Mouse (Mus musculus) R1 (cell line): ENCODE measurements around the gene Zfp385c.
A peak's percentile ranks its signal among the peaks of the same experiment; 100 is the strongest.

Experiments used
- DNase-seq: peaks from one replicate; pipeline ENCODE4 v3.0.0-alpha.2; 2018; ENCODE audit warnings: low read depth, low spot score

The Zfp385c gene

GRCm38 (mm10) chr11:100692164-100692616 is at the start of gene Zfp385c:
Gene Zfp385c (minus strand): TSS chr11:100692455.
- DNase-seq = peak; percentile 55

DNA sequence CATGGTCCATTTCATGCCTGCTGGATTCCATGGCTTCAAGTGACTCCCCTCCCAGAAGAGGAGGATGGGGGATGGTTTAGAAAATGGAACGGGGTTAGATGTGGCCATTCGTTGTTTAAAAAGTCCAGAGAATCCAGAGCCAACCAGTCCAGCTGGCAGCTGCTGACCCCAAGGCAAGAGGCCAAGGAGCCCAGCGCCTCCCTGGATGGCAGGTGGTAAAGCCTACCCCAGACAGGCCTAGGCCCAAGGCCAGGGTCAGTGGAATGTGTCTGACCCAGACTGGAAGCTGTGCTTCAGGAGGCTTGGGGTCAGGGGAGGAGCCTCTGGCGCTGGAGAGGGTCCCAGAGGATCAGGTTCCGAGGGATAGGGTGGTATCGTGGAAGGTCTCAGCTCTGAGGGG is 49.1 kb upstream of the Zfp385c start:
- DNase-seq = no peak

- DNase-seq = no peak
Observed at GRCm38 (mm10) chr11:100738749-100739148, 46.5 kb upstream of the Zfp385c start.

- peak; percentile 100 for DNase-seq
Observed at GRCm38 (mm10) chr11:100738066-100738604, 45.9 kb upstream of the Zfp385c start, which contains the start of gene Rab5c. Gene Rab5c (minus strand): TSS chr11:100738215.

- no peak for DNase-seq
Observed at GRCm38 (mm10) chr11:100737105-100737733, 45.0 kb upstream of the Zfp385c start.

DNA sequence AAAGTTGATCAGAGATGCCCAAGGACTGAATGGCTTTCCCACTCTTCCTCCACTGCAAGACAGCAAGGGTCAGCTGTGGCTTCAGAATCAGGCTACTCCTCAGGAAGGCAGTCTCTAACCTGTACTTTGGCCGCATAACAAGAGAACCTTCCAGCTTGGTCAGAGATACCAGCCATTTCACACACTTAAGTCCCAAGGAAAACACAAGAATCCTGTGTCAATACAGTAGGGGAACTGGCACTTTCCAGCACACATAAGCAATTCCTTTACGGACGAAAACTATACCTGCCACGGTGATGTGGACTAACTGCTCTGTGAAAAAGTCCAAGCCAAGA is 44.5 kb upstream of the Zfp385c start:
- DNase-seq = no peak

DNA sequence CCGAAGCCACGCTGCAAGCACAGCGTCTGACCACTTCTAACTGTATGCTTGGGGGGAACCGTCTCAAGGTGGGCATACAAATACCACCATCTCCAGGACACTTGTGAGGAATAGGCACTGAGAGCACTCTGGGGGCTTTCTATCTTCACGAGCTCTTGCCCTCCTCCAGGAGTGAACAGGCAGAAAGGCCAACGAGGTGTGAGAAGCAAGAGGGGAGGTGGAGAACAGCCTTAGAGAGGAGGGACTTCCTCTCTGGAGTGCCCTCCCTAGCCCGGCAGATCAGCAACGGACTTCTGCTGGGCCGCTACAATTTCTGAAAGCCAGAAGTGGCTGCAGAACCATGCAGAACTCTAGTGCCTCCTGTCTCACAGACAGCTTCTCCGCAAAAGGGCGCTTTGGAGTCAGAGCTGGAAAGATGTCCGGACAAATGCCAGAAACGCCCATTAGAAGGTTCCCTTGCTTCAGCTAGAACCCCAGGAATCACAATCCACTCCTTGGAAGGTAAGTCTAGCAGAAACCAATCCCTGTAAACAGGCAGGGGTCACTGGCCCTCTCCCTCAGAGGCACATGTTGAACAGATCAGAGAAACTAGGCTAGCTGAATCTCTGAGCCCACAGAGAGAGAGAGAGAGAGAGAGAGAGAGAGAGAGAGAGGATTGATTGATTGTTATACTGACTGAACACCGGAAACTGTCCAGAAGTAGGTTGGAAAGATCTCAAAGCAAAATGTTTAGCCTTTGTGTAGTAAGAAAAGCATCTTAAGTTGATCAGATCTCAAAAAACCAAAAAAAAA is 43.9 kb upstream of the Zfp385c start:
- no peak for DNase-seq

DNA sequence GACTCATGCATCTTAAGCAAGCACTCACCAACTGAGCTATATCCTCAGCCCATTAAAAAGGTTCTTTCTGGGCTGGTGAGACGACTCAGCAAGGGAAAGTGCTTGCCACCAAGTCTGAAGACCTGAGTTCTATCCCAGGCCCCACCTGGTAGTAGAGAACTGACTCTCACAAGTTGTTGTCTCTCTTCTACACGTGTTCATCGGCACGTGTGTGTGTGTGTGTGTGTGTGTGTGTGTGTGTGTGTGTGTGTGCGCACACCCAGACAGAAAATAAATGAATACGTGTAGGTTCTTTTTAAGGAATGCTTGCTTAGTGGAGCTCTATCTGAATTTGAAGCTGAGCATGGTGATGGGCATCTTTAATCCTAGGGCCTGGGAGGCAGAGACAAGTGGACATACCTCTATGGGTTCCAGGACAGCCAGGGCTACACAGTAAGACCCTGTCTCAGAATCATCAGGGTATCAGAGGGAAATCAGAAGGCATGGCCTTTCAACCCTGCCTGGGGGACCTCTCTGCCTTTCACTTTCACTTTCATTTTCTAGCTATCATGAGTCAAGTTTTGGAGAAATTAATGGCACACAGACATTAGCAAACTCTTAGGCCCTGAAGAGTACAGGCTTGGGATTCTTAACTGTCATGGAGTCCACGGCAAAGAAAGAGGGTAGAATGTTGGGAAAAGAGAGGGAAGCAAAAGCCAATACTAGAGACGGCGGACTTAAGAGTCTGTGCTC is 43.0 kb upstream of the Zfp385c start:
- no peak for DNase-seq

DNA sequence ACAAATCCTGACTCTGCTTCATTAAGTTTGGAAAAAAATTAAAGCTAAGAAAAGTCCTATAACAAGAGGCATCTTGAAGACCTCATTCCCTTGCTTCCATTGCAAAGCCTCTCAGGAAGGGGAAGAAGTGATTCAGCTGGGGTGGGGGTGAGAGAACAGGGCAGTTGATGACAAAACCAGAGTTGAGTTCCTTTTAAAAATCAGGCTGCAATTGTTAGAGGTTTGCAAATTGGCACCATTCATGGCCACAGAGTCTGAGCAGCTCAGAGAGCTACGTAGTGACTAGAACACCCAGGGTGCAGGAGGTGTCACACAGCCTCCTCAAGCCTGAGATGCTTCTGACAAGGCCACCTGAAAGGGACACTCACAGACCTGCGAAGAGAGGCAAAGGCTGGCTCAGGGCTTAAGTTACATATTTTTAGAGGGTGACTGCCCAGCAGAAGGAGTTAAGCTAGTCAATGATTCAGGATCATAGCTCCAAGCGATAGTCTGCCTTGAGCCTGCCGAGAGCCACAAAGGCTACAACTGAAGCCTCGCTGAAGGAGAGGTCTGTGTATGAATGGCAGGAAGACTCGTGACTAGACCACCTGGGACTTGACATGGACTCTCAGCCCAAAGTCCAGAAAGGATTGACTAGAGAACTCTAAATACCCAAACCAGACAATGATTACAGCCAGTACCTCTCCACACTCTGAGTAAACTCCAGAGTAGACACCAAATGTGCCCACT is 38.4 kb upstream of the Zfp385c start:
- no peak for DNase-seq

DNA sequence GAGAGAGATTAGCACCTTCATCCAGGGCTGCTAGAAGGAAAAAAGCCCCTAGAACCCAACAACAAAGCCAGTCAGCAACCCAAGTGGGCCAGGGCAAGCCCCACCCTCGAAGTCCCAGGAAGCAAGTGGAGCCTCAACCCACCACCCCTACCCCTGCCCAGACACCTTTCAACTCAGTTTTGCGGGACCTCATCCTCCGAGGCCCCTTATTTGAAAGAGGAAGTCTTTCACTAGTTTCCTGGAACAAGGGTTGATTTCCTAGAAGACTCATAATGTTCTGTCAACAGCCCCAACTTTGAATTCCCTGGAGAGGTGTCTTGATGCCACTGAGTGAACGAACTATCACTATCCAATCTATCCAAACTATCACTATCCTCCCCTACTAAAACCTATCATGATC is 37.7 kb upstream of the Zfp385c start:
- DNase-seq = no peak

DNA sequence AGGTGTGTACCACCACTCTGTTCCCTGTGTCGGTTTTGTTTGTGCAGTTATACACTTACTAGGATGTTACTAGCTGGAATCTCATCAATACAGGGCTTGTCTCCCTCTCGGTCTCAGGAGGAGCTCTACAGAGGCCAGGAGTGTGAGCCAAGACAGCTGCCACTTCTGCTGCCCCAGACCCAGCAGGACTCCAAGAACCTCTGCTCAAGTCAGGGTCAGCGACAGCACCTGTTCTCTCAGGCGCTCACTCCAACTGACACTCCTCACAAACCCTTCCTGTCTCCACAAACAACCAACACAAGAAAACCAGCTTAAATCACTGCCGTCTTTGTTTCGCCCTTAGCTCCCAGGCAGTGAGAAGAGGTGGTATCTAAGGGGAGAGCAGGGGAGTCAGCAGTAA is 36.3 kb upstream of the Zfp385c start:
- DNase-seq = no peak

GRCm38 (mm10) chr11:100727201-100727600 is 34.9 kb upstream of the Zfp385c start:
- no peak for DNase-seq

DNA sequence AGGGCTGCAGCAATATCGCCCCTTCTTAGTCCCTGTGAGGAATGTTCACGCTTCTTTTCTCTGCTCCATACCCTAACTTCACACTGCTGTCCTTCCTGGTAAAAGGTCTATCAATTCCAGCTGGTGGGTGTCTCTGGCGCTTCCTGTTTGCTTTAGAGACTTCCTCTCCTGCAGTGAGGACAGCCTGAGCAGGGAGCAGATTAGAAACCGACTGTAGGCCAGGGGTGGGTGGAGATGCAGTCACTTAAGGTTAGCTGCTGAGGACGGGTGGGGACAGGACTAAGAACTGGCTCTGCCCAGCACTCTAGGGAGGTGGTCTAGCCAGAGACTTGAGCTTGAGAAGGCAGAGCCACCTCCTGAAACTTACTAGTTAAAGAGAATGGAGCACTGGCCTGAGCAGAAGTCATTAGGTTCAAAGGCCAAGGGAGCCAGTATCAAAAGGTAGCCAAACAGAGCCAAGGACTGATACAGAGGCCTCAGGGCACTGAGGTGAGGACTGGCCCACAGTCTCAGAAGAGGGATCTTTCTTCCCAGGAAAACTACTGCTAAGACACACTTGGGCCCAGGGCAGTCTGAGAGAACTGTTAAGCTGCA is 32.8 kb upstream of the Zfp385c start:
- DNase-seq = peak; percentile 52

DNA sequence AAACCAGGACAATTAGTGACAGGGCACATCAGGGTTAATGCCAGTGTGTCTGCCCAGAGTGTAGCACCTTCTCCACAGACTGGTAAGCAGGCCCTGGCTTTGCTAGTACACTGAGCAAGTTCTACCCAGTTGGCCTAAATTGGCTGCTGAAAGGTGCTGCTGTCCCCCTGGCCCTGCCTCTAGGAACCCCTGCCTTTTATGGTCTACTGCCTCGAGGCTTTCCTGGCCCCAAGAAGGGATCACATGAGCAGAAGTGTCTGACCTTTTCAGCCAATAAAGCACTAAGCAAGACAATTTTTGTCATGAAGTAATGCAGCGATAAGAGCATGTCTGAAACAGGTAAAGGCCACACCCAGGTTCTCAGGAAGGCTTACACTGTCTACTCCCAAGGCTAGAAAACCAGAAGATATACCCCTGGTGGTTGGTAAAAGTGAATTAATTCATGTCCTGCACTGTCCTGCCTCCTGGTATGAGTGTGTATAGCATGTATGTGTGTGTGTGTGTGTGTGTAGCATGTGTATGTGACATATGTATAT is 30.3 kb upstream of the Zfp385c start:
- DNase-seq = no peak

- peak; percentile 47 for DNase-seq
Observed at GRCm38 (mm10) chr11:100721776-100722492, 29.7 kb upstream of the Zfp385c start.

DNA sequence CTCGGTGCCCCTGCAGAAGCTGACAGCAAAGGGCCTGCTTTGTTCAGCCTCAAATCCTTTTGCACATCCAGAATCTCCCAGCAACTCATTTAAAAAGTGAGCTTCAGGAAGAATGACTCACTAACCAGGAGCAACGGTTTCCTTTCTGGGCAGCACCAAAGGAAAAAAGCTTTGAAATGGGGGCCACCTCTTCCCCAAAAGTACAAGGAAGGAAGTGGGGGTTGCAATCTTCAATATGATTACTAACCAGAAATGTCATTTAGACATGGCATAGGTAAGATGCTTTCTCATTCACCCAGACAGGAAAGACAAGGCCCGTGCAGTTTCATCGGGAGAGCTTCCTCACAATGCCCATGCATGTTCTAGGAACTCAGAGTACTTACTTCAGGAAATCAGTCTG is 29.0 kb upstream of the Zfp385c start:
- no peak for DNase-seq

- DNase-seq = no peak
Observed at GRCm38 (mm10) chr11:100720345-100720744, 28.1 kb upstream of the Zfp385c start.

DNA sequence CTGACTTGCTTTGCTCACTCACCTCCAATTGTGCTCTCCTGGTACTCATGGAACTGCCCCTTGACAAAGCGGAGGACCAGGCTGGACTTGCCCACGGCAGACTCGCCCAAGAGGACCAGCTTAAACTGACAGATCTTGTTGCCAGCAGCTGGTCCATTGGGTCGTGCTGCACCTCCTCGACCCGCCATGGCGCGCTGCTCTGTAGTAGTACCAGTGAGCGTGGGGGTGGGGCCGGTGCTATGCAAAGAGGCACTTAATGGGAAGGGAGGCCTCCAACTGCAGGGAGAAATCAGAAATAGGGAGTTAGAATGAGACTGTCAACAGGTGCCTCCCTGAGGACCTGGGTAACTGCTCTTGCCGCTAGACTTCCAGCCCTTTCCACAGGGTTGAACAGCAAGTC is 27.6 kb upstream of the Zfp385c start:
- peak; percentile 58 for DNase-seq

DNA sequence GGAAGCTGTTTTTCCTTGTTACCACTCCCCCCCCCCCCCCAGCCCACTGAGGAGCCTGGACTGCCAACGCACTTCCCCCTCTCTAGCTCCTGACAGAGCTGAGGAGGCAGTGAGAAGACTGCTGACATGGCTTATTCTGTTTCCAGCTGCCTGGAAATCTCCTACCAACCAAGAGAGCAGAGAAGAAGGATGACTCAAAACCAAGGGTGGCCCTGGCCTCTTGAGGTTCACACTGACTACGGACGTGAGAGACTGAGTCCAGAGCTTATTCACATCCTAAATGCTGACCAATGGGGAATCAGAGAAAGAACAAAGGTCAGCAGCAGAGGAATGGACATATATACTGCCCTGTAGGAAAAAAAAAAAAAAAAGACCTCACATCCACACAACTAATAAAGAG is 27.1 kb upstream of the Zfp385c start:
- no peak for DNase-seq

DNA sequence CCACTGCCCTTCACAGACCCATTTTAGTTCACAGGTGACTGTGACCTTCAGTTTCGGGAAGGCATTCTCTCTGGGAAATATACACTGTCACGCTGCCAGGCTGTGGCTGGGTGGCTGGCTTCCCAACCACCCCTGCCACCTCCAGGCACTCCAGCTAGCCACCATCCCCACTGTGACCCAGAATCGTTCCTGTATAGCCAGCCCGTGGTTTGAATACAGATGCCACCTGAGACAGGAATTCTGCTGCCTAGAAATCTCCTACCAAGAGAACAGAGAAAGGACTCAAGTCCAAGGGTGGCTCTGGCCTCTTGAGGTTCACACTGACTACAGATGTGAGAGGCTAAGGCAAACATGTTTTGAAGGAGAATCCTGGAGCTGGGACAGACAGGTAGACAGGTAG is 26.6 kb upstream of the Zfp385c start:
- DNase-seq = no peak
